Mouse (Mus musculus): ENCODE data around the gene 3110082J24Rik. TPM values are rescaled to one million over a fixed set of nuclear protein-coding genes. Genes with fewer than 3 reads are reported as not detected.
"Not testable (repeated sequence)": the region's sequence is repeated elsewhere in the genome, so short reads cannot be mapped to it uniquely, and the experiment has no call there.

3110082J24Rik gene
- polyA plus RNA-seq, 1 experiment from 2014 or later: not detected

- peak within 1 kb of the TSS; percentile 87 for H3K9ac ChIP-seq
- peak; percentile 94 for ATAC-seq (ENCODE audit: insufficient read depth)
- TF ChIP-seq CTCF (IDR thresholded peaks at IDR 0.05; ENCODE audit: low read depth): no peak
- peak; percentile 90 for DNase-seq
- peak within 1 kb of the TSS; percentile 78 for H3K4me2 ChIP-seq
- H3K36me3 ChIP-seq (ENCODE audit: insufficient read depth): peaks cover 36% of the 10 kb centered on the region
- WGBS: 2% methylated on average over 45 of the region's 45 CpGs
- peak within 1 kb of the TSS; percentile 85 for H3K4me3 ChIP-seq (ENCODE audit: low read depth, low read length)
- no peaks in the 10 kb centered on the region for H3K27me3 ChIP-seq (ENCODE audit: insufficient read depth, low read length)
- H3K9me3 ChIP-seq (ENCODE audit: low read depth, low read length): no peaks in the 10 kb centered on the region
- H3K27ac ChIP-seq (ENCODE audit: low read depth): peak within 1 kb of the TSS; percentile 95
- peaks cover 4% of the 10 kb centered on the region; the same call in 1 of the 2 replicates for H3K4me1 ChIP-seq (ENCODE audit: insufficient read depth)
These were observed 32.8 kb downstream of the 3110082J24Rik start, which contains the start of gene Tyms for GRCm38 (mm10) chr5:30072825-30073821. TSS of gene Tyms (minus strand) at chr5:30073617.

- H3K36me3 ChIP-seq (ENCODE audit: insufficient read depth): peaks cover 43% of the 10 kb centered on the region
- no peaks in the 10 kb centered on the region for H3K9me3 ChIP-seq (ENCODE audit: low read depth, low read length)
- DNase-seq: no peak
- no peak for TF ChIP-seq CTCF (IDR thresholded peaks at IDR 0.05; ENCODE audit: low read depth)
- H3K4me2 ChIP-seq: peak overlapping the region; percentile 78
- WGBS: 32% methylated on average over 3 of the region's 3 CpGs
- H3K4me1 ChIP-seq (ENCODE audit: insufficient read depth): peaks cover 4% of the 10 kb centered on the region; the same call in 1 of the 2 replicates
- H3K4me3 ChIP-seq (ENCODE audit: low read depth, low read length): peak overlapping the region; percentile 85
- H3K27me3 ChIP-seq (ENCODE audit: insufficient read depth, low read length): no peaks in the 10 kb centered on the region
- peak; percentile 15; the same call in 1 of the 2 replicates for ATAC-seq (ENCODE audit: insufficient read depth)
- H3K9ac ChIP-seq: peak overlapping the region; percentile 87
- H3K27ac ChIP-seq (ENCODE audit: low read depth): no peak overlapping the region
These were observed 33.5 kb downstream of the 3110082J24Rik start for GRCm38 (mm10) chr5:30072377-30072776.

GRCm38 (mm10) chr5:30071677-30072076, 34.2 kb downstream of the 3110082J24Rik start:
- DNase-seq: no peak
- no peak for ATAC-seq (ENCODE audit: insufficient read depth)
- TF ChIP-seq CTCF (IDR thresholded peaks at IDR 0.05; ENCODE audit: low read depth): no peak
- Histone ChIP-seq H3K27me3 (ENCODE audit: insufficient read depth, low read length) (no peaks in the 10 kb centered on the region), H3K9ac (peak overlapping the region; percentile 87), H3K4me1 (ENCODE audit: insufficient read depth) (peaks cover 4% of the 10 kb centered on the region; the same call in 1 of the 2 replicates), H3K9me3 (ENCODE audit: low read depth, low read length) (no peaks in the 10 kb centered on the region), H3K27ac (ENCODE audit: low read depth) (no peak overlapping the region), H3K4me3 (ENCODE audit: low read depth, low read length) (peak overlapping the region; percentile 85), H3K36me3 (ENCODE audit: insufficient read depth) (peaks cover 49% of the 10 kb centered on the region), H3K4me2 (peak overlapping the region; percentile 78)
- WGBS: 69% methylated on average over 6 of the region's 6 CpGs

GRCm38 (mm10) chr5:30067726-30068125, 38.2 kb downstream of the 3110082J24Rik start:
- Histone ChIP-seq H3K4me2 (no peak overlapping the region), H3K27me3 (ENCODE audit: insufficient read depth, low read length) (no peaks in the 10 kb centered on the region), H3K4me1 (ENCODE audit: insufficient read depth) (peaks cover 4% of the 10 kb centered on the region; the same call in 1 of the 2 replicates), H3K4me3 (ENCODE audit: low read depth, low read length) (no peak overlapping the region), H3K9me3 (ENCODE audit: low read depth, low read length) (no peaks in the 10 kb centered on the region), H3K9ac (no peak overlapping the region), H3K36me3 (ENCODE audit: insufficient read depth) (peaks cover 80% of the 10 kb centered on the region), H3K27ac (ENCODE audit: low read depth) (no peak overlapping the region)
- no peak for ATAC-seq (ENCODE audit: insufficient read depth)
- DNase-seq: no peak
- WGBS: 73% methylated on average over 6 of the region's 6 CpGs
- TF ChIP-seq CTCF (IDR thresholded peaks at IDR 0.05; ENCODE audit: low read depth): no peak

- not testable (repeated sequence) for ATAC-seq (ENCODE audit: insufficient read depth); H3K4me3 ChIP-seq (ENCODE audit: low read depth, low read length); H3K4me1 ChIP-seq (ENCODE audit: insufficient read depth); H3K4me2 ChIP-seq; DNase-seq; H3K27me3 ChIP-seq (ENCODE audit: insufficient read depth, low read length); H3K27ac ChIP-seq (ENCODE audit: low read depth); H3K9ac ChIP-seq; H3K9me3 ChIP-seq (ENCODE audit: low read depth, low read length)
- WGBS: 72% methylated on average over 5 of the region's 5 CpGs
- peaks cover 52% of the 10 kb centered on the region for H3K36me3 ChIP-seq (ENCODE audit: insufficient read depth)
These were observed 46.3 kb downstream of the 3110082J24Rik start for GRCm38 (mm10) chr5:30059607-30060006.

GRCm38 (mm10) chr5:30058216-30058731, 47.6 kb downstream of the 3110082J24Rik start:
- Histone ChIP-seq H3K4me1 (ENCODE audit: insufficient read depth) (no peaks in the 10 kb centered on the region), H3K4me2 (no peak overlapping the region), H3K36me3 (ENCODE audit: insufficient read depth) (peaks cover 43% of the 10 kb centered on the region), H3K4me3 (ENCODE audit: low read depth, low read length) (no peak overlapping the region), H3K9ac (no peak overlapping the region), H3K27me3 (ENCODE audit: insufficient read depth, low read length) (no peaks in the 10 kb centered on the region), H3K27ac (ENCODE audit: low read depth) (no peak overlapping the region), H3K9me3 (ENCODE audit: low read depth, low read length) (no peaks in the 10 kb centered on the region)
- no peak for TF ChIP-seq CTCF (IDR thresholded peaks at IDR 0.05; ENCODE audit: low read depth)
- no peak for DNase-seq
- no peak for ATAC-seq (ENCODE audit: insufficient read depth)
- 90% methylated on average over 6 of the region's 6 CpGs for WGBS

Other genes starting within 250 kb of the 3110082J24Rik start
- not detected in 2 replicates for gene Il6, start 93.0 kb downstream of the 3110082J24Rik start, polyA plus RNA-seq (2014; fragmentation: Nextera tagmentation; extraction: Ambion mirVana)
- gene Tyms, start 32.5 kb downstream of the 3110082J24Rik start, polyA plus RNA-seq (2014; fragmentation: Nextera tagmentation; extraction: Ambion mirVana): 343 and 362 TPM in 2 replicates
- 0.39 and 0.49 TPM in 2 replicates for gene Garem2, start 925 bp downstream of the 3110082J24Rik start, polyA plus RNA-seq (2014; fragmentation: Nextera tagmentation; extraction: Ambion mirVana)
- gene Hadha, start 49.1 kb upstream of the 3110082J24Rik start, polyA plus RNA-seq (2014; fragmentation: Nextera tagmentation; extraction: Ambion mirVana): 118 and 124 TPM in 2 replicates
- gene Hadhb, start 49.2 kb upstream of the 3110082J24Rik start, polyA plus RNA-seq (2014; fragmentation: Nextera tagmentation; extraction: Ambion mirVana): 124 and 128 TPM in 2 replicates
- 0.11 and 0.20 TPM in 2 replicates for gene Adgrf3, start 99.6 kb upstream of the 3110082J24Rik start, polyA plus RNA-seq (2014; fragmentation: Nextera tagmentation; extraction: Ambion mirVana)
- 18.9 and 19.2 TPM in 2 replicates for gene Selenoi, start 126.5 kb upstream of the 3110082J24Rik start, polyA plus RNA-seq (2014; fragmentation: Nextera tagmentation; extraction: Ambion mirVana)
- 0.46 and 0.51 TPM in 2 replicates for gene Drc1, start 175.3 kb upstream of the 3110082J24Rik start, polyA plus RNA-seq (2014; fragmentation: Nextera tagmentation; extraction: Ambion mirVana)

All from lung, embryonic 14.5 days (tissue).